Mouse (Mus musculus) hindbrain, postnatal 0 days (tissue): Measurements from ENCODE around the gene Sdhaf3. TPM values are rescaled to one million over a fixed set of nuclear protein-coding genes. Genes with fewer than 3 reads are reported as not detected.

Experiments
- ATAC-seq: fragments of 200-750 bp; cut with Nextera tagmentation; 2 replicates; pipeline ENCODE4 v1.8.0; 2017; ENCODE audit warnings: mild to moderate bottlenecking, moderate TSS enrichment, moderate library complexity
- DNase-seq: peaks from one replicate; pipeline ENCODE4 v3.0.0-alpha.2; 2015; ENCODE audit warnings: low spot score
- H3K27ac ChIP-seq: fragments of 300-500 bp; sonication (generic); 2 replicates; pipeline ENCODE4 v1.5.1; 2014; ENCODE audit warnings: mild to moderate bottlenecking
- H3K27me3 ChIP-seq: fragments of 300-500 bp; sonication (generic); 2 replicates; pipeline ENCODE4 v1.6.1; 2014; ENCODE audit warnings: low read length, mixed read lengths; ENCODE audit not compliant: insufficient read depth
- H3K36me3 ChIP-seq: fragments of 300-500 bp; sonication (generic); 2 replicates; pipeline ENCODE4 v1.6.1; 2014; ENCODE audit warnings: low read length, mixed read lengths; ENCODE audit not compliant: insufficient read depth
- H3K4me1 ChIP-seq: fragments of 300-500 bp; sonication (generic); 2 replicates; pipeline ENCODE4 v1.6.1; 2014; ENCODE audit warnings: antibody characterized with exemption, low read length, mixed read lengths; ENCODE audit not compliant: insufficient read depth
- H3K4me2 ChIP-seq: fragments of 300-500 bp; sonication (generic); 2 replicates; pipeline ENCODE4 v1.6.1; 2014; ENCODE audit warnings: low read depth, mild to moderate bottlenecking, low read length, moderate library complexity, mixed read lengths
- H3K4me3 ChIP-seq: fragments of 300-500 bp; sonication (generic); 2 replicates; pipeline ENCODE4 v1.5.1; 2014; ENCODE audit warnings: low read length
- H3K9ac ChIP-seq: fragments of 300-500 bp; sonication (generic); replicated peaks from 2 replicates; pipeline ENCODE4 v1.6.1; 2014; ENCODE audit warnings: mild to moderate bottlenecking, low read length, moderate library complexity, mixed read lengths
- H3K9me3 ChIP-seq: fragments of 300-500 bp; sonication (generic); 2 replicates; pipeline ENCODE4 v1.6.1; 2016; ENCODE audit warnings: low read length, mixed read lengths
- CTCF ChIP-seq: IDR thresholded peaks from 2 replicates; pipeline ENCODE4 v1.5.1; 2016; ENCODE audit warnings: antibody characterized with exemption, control low read depth, low read depth
- WGBS: fragments of 180-500 bp; shearing (Covaris S2); extraction: QIAGEN DNeasy Blood & Tissue Kit; methylation state at CpG from one replicate; pipeline ENCODE4 v1.1.7; 2014; 5-methylcytosine and 5-hydroxymethylcytosine counted together
- polyA plus RNA-seq: library from polyadenylated mRNA; unstranded; fragments of >200 nt; fragmentation: Nextera tagmentation; extraction: Ambion mirVana; gene quantifications from 2 replicates; pipeline ENCODE4 v1.2.1, GENCODE M21; 2015
- total RNA-seq: library from RNA; depleted of rRNA; stranded (reverse); fragments of >200 nt; gene quantifications from 2 replicates; pipeline ENCODE4 v1.2.3, GENCODE M21; 2014

Gene Sdhaf3
- total and polyA plus RNA-seq, 2 experiments from 2014 or later = 4.6 to 5.7 TPM

DNA sequence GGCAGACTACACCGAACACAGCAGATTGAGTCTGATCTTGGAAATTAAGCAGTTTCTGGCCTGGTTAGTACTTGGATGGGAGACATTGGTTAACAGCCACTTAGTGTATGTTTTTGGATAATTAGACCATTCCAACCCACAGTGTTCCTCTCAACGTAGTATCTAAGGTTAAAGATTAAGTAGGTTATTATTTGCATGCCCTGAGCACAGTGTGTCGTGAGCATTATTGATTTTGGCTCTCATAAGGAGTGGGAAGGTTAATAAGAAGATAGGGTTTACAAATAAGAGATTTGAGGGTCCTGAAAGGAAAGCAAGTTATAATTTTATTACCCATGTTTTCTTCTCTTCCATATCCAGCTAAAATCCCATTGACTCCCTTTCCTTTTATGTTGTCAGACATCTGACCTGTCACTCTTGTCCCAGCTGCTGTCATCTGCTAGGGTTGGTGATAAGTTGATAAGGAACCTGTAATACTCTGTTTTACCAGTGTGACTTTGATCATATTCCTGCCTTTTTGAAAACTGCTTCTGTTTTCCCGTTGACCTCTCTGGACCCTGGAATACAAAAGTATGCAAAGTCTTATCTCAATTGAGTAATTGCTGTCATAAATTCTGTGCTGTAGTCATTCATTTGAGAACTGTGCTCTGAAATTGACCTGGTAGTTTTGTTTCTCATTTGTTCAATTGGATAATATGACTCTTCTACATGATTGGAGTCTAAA lies 41.6 kb downstream of the Sdhaf3 start:
- no peak overlapping the region for H3K27ac ChIP-seq
- H3K4me1 ChIP-seq = no peaks in the 10 kb centered on the region
- no peak overlapping the region for H3K4me3 ChIP-seq
- no peak overlapping the region for H3K9ac ChIP-seq
- ATAC-seq = no peak
- no peaks in the 10 kb centered on the region for H3K27me3 ChIP-seq
- no peak for DNase-seq
- TF ChIP-seq CTCF = no peak
- 86% methylated on average over 4 of the region's 4 CpGs for WGBS
- no peaks in the 10 kb centered on the region for H3K9me3 ChIP-seq
- no peak overlapping the region for H3K4me2 ChIP-seq
- H3K36me3 ChIP-seq = no peaks in the 10 kb centered on the region

DNA sequence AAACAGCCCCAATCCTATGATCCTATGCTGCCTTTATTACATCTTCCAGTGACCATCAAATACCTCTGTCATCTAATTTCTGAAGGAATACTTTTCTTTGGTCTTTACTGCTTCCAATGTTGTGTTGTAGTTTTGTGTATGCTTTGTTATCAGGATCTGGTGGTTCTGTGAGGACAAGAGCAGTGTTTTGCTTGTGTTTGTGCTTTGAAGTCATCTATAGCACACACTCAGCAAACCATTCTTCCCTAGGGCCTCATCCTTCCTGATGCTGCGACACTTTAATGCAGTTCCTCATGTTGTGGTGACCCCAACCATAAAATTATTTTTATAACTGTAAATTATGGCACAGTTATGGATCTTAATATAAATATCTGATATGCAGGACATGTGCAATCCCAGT lies 42.2 kb downstream of the Sdhaf3 start:
- no peak overlapping the region for H3K9ac ChIP-seq

DNA sequence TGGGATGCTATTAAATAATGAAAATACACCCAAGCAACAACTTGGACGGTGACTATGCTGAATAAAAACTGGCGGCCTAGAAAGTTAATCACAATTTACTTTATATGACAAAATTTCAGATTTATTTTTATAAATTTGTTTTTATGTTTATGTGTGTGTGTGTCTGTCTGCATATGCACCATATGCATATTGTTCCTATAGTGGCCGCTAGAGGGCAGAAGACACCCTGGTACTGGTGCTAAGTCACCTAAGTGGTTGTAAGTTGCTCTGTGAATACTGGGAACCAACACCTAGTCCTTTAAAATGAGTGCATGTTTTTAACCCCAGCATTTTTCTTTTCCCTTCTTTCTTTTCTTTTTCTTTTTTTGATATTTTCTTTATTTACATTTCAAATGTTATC lies 43.2 kb downstream of the Sdhaf3 start:
- H3K4me1 ChIP-seq = no peaks in the 10 kb centered on the region
- H3K36me3 ChIP-seq = no peaks in the 10 kb centered on the region
- 91% methylated on average over 3 of the region's 3 CpGs for WGBS
- no peaks in the 10 kb centered on the region for H3K9me3 ChIP-seq
- ATAC-seq (no peak), DNase-seq (no peak)
- H3K4me3 ChIP-seq = no peak overlapping the region
- H3K27me3 ChIP-seq = no peaks in the 10 kb centered on the region
- H3K4me2 ChIP-seq = no peak overlapping the region
- no peak overlapping the region for H3K9ac ChIP-seq
- no peak overlapping the region for H3K27ac ChIP-seq
- TF ChIP-seq CTCF = no peak

More for the DNA sequence above, 42.2 kb downstream of the Sdhaf3 start:
- H3K4me2 ChIP-seq = no peak overlapping the region
- no peak overlapping the region for H3K4me3 ChIP-seq
- no peaks in the 10 kb centered on the region for H3K36me3 ChIP-seq
- DNase-seq (no peak), ATAC-seq (no peak)
- H3K9me3 ChIP-seq = no peaks in the 10 kb centered on the region
- no peaks in the 10 kb centered on the region for H3K27me3 ChIP-seq
- no peak overlapping the region for H3K27ac ChIP-seq
- 97% methylated on average over 1 of the region's 1 CpGs for WGBS
- H3K4me1 ChIP-seq = no peaks in the 10 kb centered on the region
- no peak for TF ChIP-seq CTCF

DNA sequence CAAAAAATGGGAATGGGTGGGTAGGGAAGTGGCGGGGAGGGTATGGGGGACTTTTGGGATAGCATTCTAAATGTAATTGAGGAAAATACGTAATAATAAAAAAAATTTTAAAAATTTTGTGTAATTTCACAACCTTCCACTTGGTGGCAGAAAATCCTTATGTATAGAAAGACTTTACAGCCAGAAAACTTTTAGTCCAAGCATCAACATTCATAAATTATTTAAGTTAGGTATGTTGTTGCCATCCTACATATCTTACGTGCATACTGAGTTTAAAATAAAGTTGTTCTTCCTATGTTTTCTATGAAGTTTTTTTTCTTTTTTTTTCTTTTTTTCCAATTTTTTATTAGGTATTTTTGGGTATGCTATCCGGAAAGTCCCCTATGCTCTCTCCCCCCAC lies 47.3 kb downstream of the Sdhaf3 start:
- no peak for ATAC-seq

DNA sequence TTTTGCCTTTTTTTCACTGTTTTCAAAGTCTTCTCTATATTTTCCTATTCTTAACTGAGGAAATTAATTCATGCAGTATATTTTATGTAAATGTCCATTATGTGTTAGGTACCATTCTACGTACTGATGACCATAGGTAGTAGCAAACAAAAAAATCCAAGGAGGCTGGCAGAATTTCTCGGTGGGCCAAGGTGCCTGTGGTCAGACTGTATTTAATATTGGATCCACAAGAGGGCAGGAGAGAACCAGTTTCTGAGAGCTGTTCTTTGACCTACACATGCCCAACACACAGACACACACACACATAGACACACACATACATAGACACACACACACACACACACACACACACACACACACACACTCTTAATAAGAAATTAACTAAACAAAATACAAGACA lies 48.2 kb downstream of the Sdhaf3 start:
- Histone ChIP-seq H3K27ac (no peak overlapping the region), H3K4me2 (no peak overlapping the region), H3K4me3 (no peak overlapping the region), H3K27me3 (no peaks in the 10 kb centered on the region), H3K36me3 (no peaks in the 10 kb centered on the region), H3K9ac (no peak overlapping the region), H3K9me3 (no peaks in the 10 kb centered on the region), H3K4me1 (no peaks in the 10 kb centered on the region)
- ATAC-seq (peak; percentile 70), DNase-seq (peak; percentile 71)
- peak; percentile 69 for TF ChIP-seq CTCF
- 54% methylated on average over 2 of the region's 2 CpGs for whole genome bisulfite sequencing

More for the DNA sequence above, 47.3 kb downstream of the Sdhaf3 start:
- Histone ChIP-seq H3K27me3 (no peaks in the 10 kb centered on the region), H3K9me3 (no peaks in the 10 kb centered on the region), H3K4me1 (no peaks in the 10 kb centered on the region), H3K4me2 (no peak overlapping the region), H3K36me3 (no peaks in the 10 kb centered on the region), H3K27ac (no peak overlapping the region), H3K9ac (no peak overlapping the region), H3K4me3 (no peak overlapping the region)
- TF ChIP-seq CTCF = peak; percentile 32
- WGBS = 59% methylated on average over 4 of the region's 4 CpGs
- peak; percentile 46 for DNase-seq

DNA sequence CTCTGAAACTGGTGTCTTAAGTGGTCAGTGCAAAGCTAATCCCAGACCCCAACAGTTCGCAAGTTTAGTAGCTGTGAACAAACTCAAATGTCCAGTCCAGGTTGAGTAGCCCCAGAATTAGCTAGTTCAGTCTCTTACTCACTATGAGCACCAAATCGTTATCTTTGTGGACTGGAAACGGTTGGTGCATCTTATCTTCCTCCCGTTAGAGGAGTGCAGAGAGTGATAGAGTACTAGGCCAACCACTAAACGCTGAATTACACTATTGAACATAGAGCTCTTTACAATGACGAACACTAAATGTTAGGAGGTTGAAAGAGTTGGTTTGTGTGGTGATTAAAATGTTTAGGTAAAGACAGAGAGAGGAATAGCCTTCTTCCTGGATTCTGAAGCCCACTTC lies 82.3 kb downstream of the Sdhaf3 start:
- 95% methylated on average over 6 of the region's 6 CpGs for WGBS
- Histone ChIP-seq H3K4me3 (no peak overlapping the region), H3K9me3 (no peaks in the 10 kb centered on the region), H3K36me3 (no peaks in the 10 kb centered on the region), H3K4me2 (no peak overlapping the region), H3K27ac (no peak overlapping the region), H3K27me3 (no peaks in the 10 kb centered on the region), H3K9ac (no peak overlapping the region), H3K4me1 (no peaks in the 10 kb centered on the region)
- no peak for ATAC-seq
- DNase-seq = no peak
- TF ChIP-seq CTCF = no peak

DNA sequence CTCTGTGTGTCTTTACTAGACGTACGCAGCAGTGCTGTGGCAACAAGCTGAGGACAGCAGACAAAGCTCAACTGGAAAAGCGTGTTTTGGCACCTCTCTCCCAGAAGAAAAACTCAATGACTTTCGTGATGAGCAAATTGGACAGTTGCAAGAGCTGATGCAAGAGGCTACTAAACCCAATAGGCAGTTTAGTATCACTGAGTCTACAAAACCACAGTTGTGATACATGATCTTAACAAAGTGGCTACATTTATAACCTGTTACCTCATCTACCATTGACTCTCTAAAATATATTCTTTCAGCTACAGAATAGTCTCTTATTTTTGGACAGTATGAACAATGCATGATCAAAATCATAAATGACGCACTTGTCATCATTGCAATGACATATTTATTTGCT lies 83.0 kb downstream of the Sdhaf3 start:
- WGBS = 88% methylated on average over 5 of the region's 5 CpGs
- Histone ChIP-seq H3K4me2 (no peak overlapping the region), H3K9me3 (no peaks in the 10 kb centered on the region), H3K36me3 (no peaks in the 10 kb centered on the region), H3K9ac (no peak overlapping the region), H3K4me1 (no peaks in the 10 kb centered on the region), H3K4me3 (no peak overlapping the region), H3K27me3 (no peaks in the 10 kb centered on the region), H3K27ac (no peak overlapping the region)
- ATAC-seq = no peak
- no peak for DNase-seq
- TF ChIP-seq CTCF = no peak
